Mouse (Mus musculus) heart, embryonic 12.5 days (tissue): ENCODE results near the gene Sdk2. TPM values are rescaled to one million over a fixed set of nuclear protein-coding genes. Genes with fewer than 3 reads are reported as not detected.

Experiments
- ATAC-seq: fragments of 200-750 bp; cut with Nextera tagmentation; 2 replicates; pipeline ENCODE4 v1.8.0; 2017; ENCODE audit warnings: moderate TSS enrichment, moderate library complexity; ENCODE audit not compliant: insufficient number of reproducible peaks, low FRiP score
- H3K27ac ChIP-seq: fragments of 300-500 bp; sonication (generic); 2 replicates; pipeline ENCODE4 v1.5.1; 2016; ENCODE audit warnings: mild to moderate bottlenecking, moderate library complexity; ENCODE audit not compliant: poor library complexity, severe bottlenecking
- H3K27me3 ChIP-seq: fragments of 300-500 bp; sonication (generic); replicated peaks from 2 replicates; pipeline ENCODE4 v1.6.1; 2016; ENCODE audit warnings: mild to moderate bottlenecking, moderate library complexity
- H3K36me3 ChIP-seq: fragments of 300-500 bp; sonication (generic); 2 replicates; pipeline ENCODE4 v1.6.1; 2016; ENCODE audit warnings: mild to moderate bottlenecking, moderate library complexity
- H3K4me1 ChIP-seq: fragments of 300-500 bp; sonication (generic); replicated peaks from 2 replicates; pipeline ENCODE4 v1.6.1; 2016; ENCODE audit warnings: mild to moderate bottlenecking
- H3K4me2 ChIP-seq: fragments of 300-500 bp; sonication (generic); 2 replicates; pipeline ENCODE4 v1.6.1; 2016; ENCODE audit warnings: mild to moderate bottlenecking, moderate library complexity
- H3K4me3 ChIP-seq: fragments of 300-500 bp; sonication (generic); 2 replicates; pipeline ENCODE4 v1.5.1; 2016; ENCODE audit warnings: mild to moderate bottlenecking
- H3K9ac ChIP-seq: fragments of 300-500 bp; sonication (generic); 2 replicates; pipeline ENCODE4 v1.6.1; 2016; ENCODE audit warnings: mild to moderate bottlenecking, moderate library complexity
- H3K9me3 ChIP-seq: fragments of 300-500 bp; sonication (generic); replicated peaks from 2 replicates; pipeline ENCODE4 v1.6.1; 2016; ENCODE audit warnings: mild to moderate bottlenecking, moderate library complexity
- WGBS: fragments of 180-500 bp; shearing (Covaris S2); methylation state at CpG from one replicate; pipeline ENCODE4 v1.1.7; 2016; 5-methylcytosine and 5-hydroxymethylcytosine counted together
- polyA plus RNA-seq: library from polyadenylated mRNA; unstranded; fragments of >200 nt; fragmentation: Nextera tagmentation; extraction: Ambion mirVana; gene quantifications from 2 replicates; pipeline ENCODE4 v1.2.1, GENCODE M21; 2016

Sdk2 gene
- polyA plus RNA-seq, 1 experiment from 2014 or later = 4.3 TPM

GRCm38 (mm10) chr11:113791357-113792215 lies 275.3 kb downstream of the Sdk2 start:
- H3K4me2 ChIP-seq = no peak overlapping the region
- H3K27ac ChIP-seq = no peak overlapping the region
- H3K9ac ChIP-seq = no peak overlapping the region
- 60% methylated on average over 16 of the region's 16 CpGs for WGBS
- H3K27me3 ChIP-seq = no peaks in the 10 kb centered on the region
- no peak for ATAC-seq
- H3K4me1 ChIP-seq = peaks cover 30% of the 10 kb centered on the region
- peaks cover 6% of the 10 kb centered on the region; the same call in 1 of the 2 replicates for H3K36me3 ChIP-seq
- H3K4me3 ChIP-seq = no peak overlapping the region
- no peaks in the 10 kb centered on the region for H3K9me3 ChIP-seq

GRCm38 (mm10) chr11:113789101-113789500 lies 277.7 kb downstream of the Sdk2 start:
- ATAC-seq = no peak
- no peak overlapping the region for H3K4me2 ChIP-seq
- peaks cover 6% of the 10 kb centered on the region; the same call in 1 of the 2 replicates for H3K36me3 ChIP-seq
- no peak overlapping the region for H3K4me3 ChIP-seq
- H3K27ac ChIP-seq = no peak overlapping the region
- H3K4me1 ChIP-seq = peaks cover 47% of the 10 kb centered on the region
- H3K9me3 ChIP-seq = no peaks in the 10 kb centered on the region
- no peaks in the 10 kb centered on the region for H3K27me3 ChIP-seq
- H3K9ac ChIP-seq = no peak overlapping the region
- 17% methylated on average over 1 of the region's 1 CpGs for WGBS

DNA sequence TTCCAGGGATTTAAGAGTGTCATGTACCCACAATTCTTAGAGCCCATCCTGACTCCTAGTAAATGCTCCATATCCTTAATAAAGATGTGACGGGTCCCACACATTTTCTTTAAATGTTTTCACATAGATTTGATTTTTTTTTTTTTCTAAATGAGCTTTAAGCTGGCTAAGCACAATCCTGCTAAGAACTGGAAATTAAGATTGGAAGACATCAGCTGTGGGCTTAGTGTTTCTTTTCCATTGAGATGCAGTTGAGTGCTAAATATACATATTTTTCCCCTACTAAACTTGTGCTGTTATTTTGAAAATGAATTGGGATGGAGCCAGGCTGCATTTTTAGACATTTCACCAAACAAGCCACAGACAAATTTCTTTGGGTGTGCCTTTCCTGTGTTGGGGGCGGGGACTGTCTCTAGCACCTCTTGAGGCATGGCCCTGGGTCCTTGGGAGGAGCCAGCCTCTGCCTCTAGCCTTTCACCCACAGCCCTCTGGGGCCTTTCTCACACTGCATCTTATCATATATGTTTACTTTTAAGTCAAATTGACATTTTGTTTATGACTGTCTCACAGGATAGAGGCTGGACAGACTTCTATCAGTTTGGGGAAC lies 278.6 kb downstream of the Sdk2 start:
- H3K9ac ChIP-seq = no peak overlapping the region
- H3K4me1 ChIP-seq = peaks cover 47% of the 10 kb centered on the region
- no peaks in the 10 kb centered on the region for H3K27me3 ChIP-seq
- H3K27ac ChIP-seq = no peak overlapping the region
- H3K4me3 ChIP-seq = no peak overlapping the region
- peaks cover 6% of the 10 kb centered on the region; the same call in 1 of the 2 replicates for H3K36me3 ChIP-seq
- no peaks in the 10 kb centered on the region for H3K9me3 ChIP-seq
- WGBS = 73% methylated on average over 2 of the region's 2 CpGs
- H3K4me2 ChIP-seq = no peak overlapping the region
- ATAC-seq = no peak

- H3K27me3 ChIP-seq = no peaks in the 10 kb centered on the region
- no peak overlapping the region for H3K4me2 ChIP-seq
- ATAC-seq = no peak
- no peak overlapping the region for H3K4me3 ChIP-seq
- H3K9me3 ChIP-seq = no peaks in the 10 kb centered on the region
- no peak overlapping the region for H3K9ac ChIP-seq
- no peak overlapping the region for H3K27ac ChIP-seq
- H3K4me1 ChIP-seq = peaks cover 47% of the 10 kb centered on the region
- WGBS = 73% methylated on average over 13 of the region's 13 CpGs
- 0 out of 2 replicates have a peak, but pooled peaks cover under 1% of the 10 kb centered on the region for H3K36me3 ChIP-seq
Measured at GRCm38 (mm10) chr11:113787432-113788182, 279.2 kb downstream of the Sdk2 start.

DNA sequence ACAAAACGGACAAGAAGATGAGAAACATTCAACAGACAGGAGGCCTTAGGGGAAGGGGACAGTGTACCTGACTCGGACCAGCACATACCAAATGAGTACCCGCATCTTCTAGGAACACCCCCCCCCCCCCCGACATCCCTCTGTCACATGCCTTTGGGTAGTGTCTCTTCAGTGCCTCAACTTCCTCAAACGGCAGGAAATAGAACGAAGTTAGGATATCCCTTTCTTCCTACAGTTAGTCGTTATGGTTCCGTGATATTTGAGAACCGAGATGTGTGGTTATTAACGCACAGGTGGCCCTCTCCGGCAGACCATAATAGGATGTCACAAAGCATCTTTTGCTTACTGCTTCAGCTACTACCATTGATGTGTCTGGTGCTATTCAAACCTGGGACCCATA lies 279.8 kb downstream of the Sdk2 start:
- Histone ChIP-seq H3K4me3 (no peak overlapping the region), H3K27ac (no peak overlapping the region), H3K9me3 (no peaks in the 10 kb centered on the region), H3K4me1 (peaks cover 53% of the 10 kb centered on the region), H3K36me3 (no peaks in the 10 kb centered on the region), H3K4me2 (no peak overlapping the region), H3K27me3 (no peaks in the 10 kb centered on the region), H3K9ac (no peak overlapping the region)
- WGBS = 81% methylated on average over 11 of the region's 11 CpGs
- no peak for ATAC-seq

GRCm38 (mm10) chr11:113786395-113786794 lies 280.5 kb downstream of the Sdk2 start:
- no peaks in the 10 kb centered on the region for H3K9me3 ChIP-seq
- 43% methylated on average over 4 of the region's 4 CpGs for WGBS
- peak overlapping the region; percentile 63; the same call in 1 of the 2 replicates for H3K9ac ChIP-seq
- peak overlapping the region; percentile 86 for H3K4me2 ChIP-seq
- H3K27me3 ChIP-seq = no peaks in the 10 kb centered on the region
- no peak overlapping the region for H3K4me3 ChIP-seq
- H3K36me3 ChIP-seq = no peaks in the 10 kb centered on the region
- ATAC-seq = no peak
- peak overlapping the region; percentile 80 for H3K27ac ChIP-seq
- H3K4me1 ChIP-seq = peaks cover 51% of the 10 kb centered on the region

GRCm38 (mm10) chr11:113785406-113786171 lies 281.3 kb downstream of the Sdk2 start:
- WGBS = under 1% methylated on average over 19 of the region's 19 CpGs
- ATAC-seq = peak; percentile 88
- Histone ChIP-seq H3K4me1 (peaks cover 51% of the 10 kb centered on the region), H3K27ac (peak overlapping the region; percentile 80), H3K9me3 (no peaks in the 10 kb centered on the region), H3K4me3 (peak overlapping the region; percentile 40), H3K27me3 (no peaks in the 10 kb centered on the region), H3K4me2 (peak overlapping the region; percentile 86), H3K9ac (peak overlapping the region; percentile 63), H3K36me3 (no peaks in the 10 kb centered on the region)

- ATAC-seq = no peak
- Histone ChIP-seq H3K36me3 (no peaks in the 10 kb centered on the region; the same call in 1 of the 2 replicates), H3K9me3 (no peaks in the 10 kb centered on the region), H3K9ac (no peak overlapping the region; the same call in 1 of the 2 replicates), H3K4me3 (peak overlapping the region; percentile 40; the same call in 1 of the 2 replicates), H3K27ac (peak overlapping the region; percentile 80), H3K27me3 (no peaks in the 10 kb centered on the region), H3K4me1 (peaks cover 57% of the 10 kb centered on the region), H3K4me2 (peak overlapping the region; percentile 86)
- 56% methylated on average over 2 of the region's 2 CpGs for WGBS
Measured at GRCm38 (mm10) chr11:113784656-113785396, 282.0 kb downstream of the Sdk2 start.

DNA sequence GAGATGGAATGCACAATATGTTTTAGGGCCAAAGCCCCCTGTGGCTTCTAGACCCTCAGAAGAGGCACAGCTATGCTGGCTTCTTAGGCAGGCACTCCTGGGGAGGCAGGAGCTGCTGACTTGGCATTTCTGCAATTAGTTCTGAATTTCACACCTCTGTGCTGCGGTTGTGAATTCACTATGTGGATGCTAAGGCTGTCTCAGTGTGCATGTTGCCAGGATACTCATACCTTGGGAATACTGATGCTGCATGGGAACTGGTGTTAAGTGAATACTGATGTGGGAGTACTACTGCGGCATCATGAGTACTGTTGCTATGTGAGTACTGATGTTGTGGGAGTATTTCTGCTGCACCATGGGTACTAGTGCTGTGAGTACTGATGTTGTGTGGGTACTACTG lies 284.4 kb downstream of the Sdk2 start:
- Histone ChIP-seq H3K9ac (no peak overlapping the region), H3K4me3 (no peak overlapping the region), H3K27ac (no peak overlapping the region), H3K9me3 (no peaks in the 10 kb centered on the region), H3K27me3 (no peaks in the 10 kb centered on the region), H3K4me1 (peaks cover 64% of the 10 kb centered on the region), H3K36me3 (no peaks in the 10 kb centered on the region; the same call in 1 of the 2 replicates), H3K4me2 (no peak overlapping the region)
- ATAC-seq = no peak
- 84% methylated on average over 2 of the region's 2 CpGs for WGBS

DNA sequence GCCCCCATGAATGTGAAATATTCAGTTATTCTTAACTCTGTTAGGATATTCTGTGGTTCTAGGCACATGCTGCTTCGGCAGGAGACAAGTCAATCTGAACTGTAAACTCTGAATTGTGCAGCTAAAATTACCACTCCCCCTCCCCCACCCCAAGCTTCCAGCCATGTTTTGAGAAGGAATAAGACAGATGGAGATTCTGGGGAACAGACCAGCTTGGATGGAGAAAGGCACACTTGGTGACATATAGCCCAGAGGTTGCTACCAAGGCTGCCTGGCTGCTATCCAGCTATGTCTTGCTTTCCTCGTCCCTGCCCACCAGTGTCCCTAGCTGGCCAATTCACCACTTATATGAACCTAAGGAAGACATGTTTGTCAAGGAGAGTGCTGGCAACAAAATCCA lies 284.8 kb downstream of the Sdk2 start:
- H3K4me2 ChIP-seq = no peak overlapping the region
- peaks cover 65% of the 10 kb centered on the region for H3K4me1 ChIP-seq
- no peak overlapping the region for H3K4me3 ChIP-seq
- H3K27ac ChIP-seq = no peak overlapping the region
- no peaks in the 10 kb centered on the region for H3K27me3 ChIP-seq
- no peak overlapping the region for H3K9ac ChIP-seq
- 29% methylated on average over 2 of the region's 2 CpGs for WGBS
- ATAC-seq = no peak
- H3K9me3 ChIP-seq = no peaks in the 10 kb centered on the region
- H3K36me3 ChIP-seq = no peaks in the 10 kb centered on the region; the same call in 1 of the 2 replicates
